Mouse (Mus musculus) cerebellum, adult 2 months (tissue): ENCODE results near the gene Zc3hc1.

Experiments used
- CTCF ChIP-seq: fragments of 200-500 bp; IDR thresholded peaks from 2 replicates; pipeline ENCODE4 v1.5.1; 2011; ENCODE audit warnings: low read depth, mild to moderate bottlenecking, control low read depth, low read length, moderate library complexity, borderline replicate concordance; ENCODE audit not compliant: insufficient read depth
- POLR2A ChIP-seq: fragments of 200-500 bp; IDR thresholded peaks from 2 replicates; pipeline ENCODE4 v1.6.1; 2011; ENCODE audit warnings: low read length, control low read depth, borderline replicate concordance; ENCODE audit not compliant: insufficient read depth

GRCm38 (mm10) chr6:30359762-30360509 is 30.9 kb downstream of the Zc3hc1 start:
- TF ChIP-seq CTCF (no peak), POLR2A (no peak)
